Mouse (Mus musculus): ENCODE measurements around the gene Eloa. TPM values are rescaled to one million over a fixed set of nuclear protein-coding genes. Genes with fewer than 3 reads are reported as not detected.

The Eloa gene
- polyA plus RNA-seq, 1 experiment from 2014 or later: 32.5 TPM

DNA sequence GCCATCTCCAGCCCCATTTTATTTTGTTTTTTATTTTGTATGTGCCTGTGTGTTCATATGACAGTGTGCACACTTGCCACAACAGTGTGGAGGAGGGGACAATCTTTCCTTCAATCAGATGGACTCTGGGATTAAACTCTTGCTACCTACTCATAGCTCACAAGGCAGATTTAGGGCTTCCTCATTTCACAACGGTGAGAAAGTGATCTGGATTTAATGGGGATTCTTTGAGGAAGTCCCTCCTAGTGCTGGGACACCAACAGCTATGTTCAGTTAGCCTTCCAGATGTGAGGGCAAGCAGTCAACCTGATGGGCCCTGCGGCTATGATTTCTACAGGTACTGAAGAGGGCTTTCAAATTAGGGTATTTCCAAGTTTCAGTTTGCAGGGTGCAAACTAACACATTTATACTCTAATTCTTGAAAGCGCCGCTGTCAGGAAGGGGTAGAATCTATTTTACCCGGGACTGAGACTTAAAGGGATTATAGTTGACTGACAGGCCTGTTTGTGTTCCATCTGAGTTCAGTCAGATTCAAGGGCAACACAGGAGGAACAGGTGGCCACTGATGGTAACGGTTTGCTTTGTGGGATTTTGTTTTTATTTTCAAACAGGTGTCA is 22.3 kb upstream of the Eloa start:
- Histone ChIP-seq H3K9me3 (ENCODE audit: control insufficient read depth, low read length) (no peaks in the 10 kb centered on the region), H3K4me1 (replicated peaks; ENCODE audit: control insufficient read depth, insufficient read depth, low read length) (no peaks in the 10 kb centered on the region), H3K36me3 (ENCODE audit: control insufficient read depth, insufficient read depth) (peaks cover 15% of the 10 kb centered on the region), H3K27me3 (replicated peaks; ENCODE audit: control insufficient read depth, insufficient read depth, low read length) (no peaks in the 10 kb centered on the region), H3K4me2 (ENCODE audit: low read length) (no peak overlapping the region), H3K9ac (replicated peaks; ENCODE audit: low read depth, low read length) (no peak overlapping the region), H3K27ac (ENCODE audit: low read length) (no peak overlapping the region), H3K4me3 (replicated peaks; ENCODE audit: low read length) (no peak overlapping the region)
- no peak for ATAC-seq
- 76% methylated on average over 6 of the region's 6 CpGs for WGBS

DNA sequence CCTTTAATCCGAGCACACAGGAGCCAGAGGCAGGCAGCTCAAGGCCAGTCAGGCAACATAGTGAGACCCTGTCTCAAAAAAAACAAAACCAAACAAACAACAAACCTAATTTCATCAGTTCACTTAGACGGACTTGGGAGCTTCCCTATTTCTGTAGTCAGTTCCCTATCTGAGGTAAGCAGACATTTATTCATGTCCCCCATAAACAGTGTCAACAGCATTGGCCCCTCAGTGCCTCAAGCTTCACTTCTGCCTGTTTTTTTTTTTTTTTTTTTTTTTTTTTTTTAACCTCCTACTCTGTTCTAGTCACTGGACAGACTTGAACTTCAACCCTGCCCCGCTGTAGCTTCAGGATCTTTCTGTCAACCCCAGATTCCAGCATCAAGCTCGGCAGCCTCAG is 13.5 kb upstream of the Eloa start:
- H3K27me3 ChIP-seq (replicated peaks; ENCODE audit: control insufficient read depth, insufficient read depth, low read length): no peaks in the 10 kb centered on the region
- ATAC-seq: no peak
- no peak overlapping the region for H3K4me2 ChIP-seq (ENCODE audit: low read length)
- H3K9me3 ChIP-seq (ENCODE audit: control insufficient read depth, low read length): no peaks in the 10 kb centered on the region
- H3K4me3 ChIP-seq (replicated peaks; ENCODE audit: low read length): no peak overlapping the region
- no peaks in the 10 kb centered on the region for H3K36me3 ChIP-seq (ENCODE audit: control insufficient read depth, insufficient read depth)
- H3K4me1 ChIP-seq (replicated peaks; ENCODE audit: control insufficient read depth, insufficient read depth, low read length): no peaks in the 10 kb centered on the region
- no peak overlapping the region for H3K27ac ChIP-seq (ENCODE audit: low read length)
- 81% methylated on average over 4 of the region's 4 CpGs for whole genome bisulfite sequencing
- H3K9ac ChIP-seq (replicated peaks; ENCODE audit: low read depth, low read length): no peak overlapping the region

DNA sequence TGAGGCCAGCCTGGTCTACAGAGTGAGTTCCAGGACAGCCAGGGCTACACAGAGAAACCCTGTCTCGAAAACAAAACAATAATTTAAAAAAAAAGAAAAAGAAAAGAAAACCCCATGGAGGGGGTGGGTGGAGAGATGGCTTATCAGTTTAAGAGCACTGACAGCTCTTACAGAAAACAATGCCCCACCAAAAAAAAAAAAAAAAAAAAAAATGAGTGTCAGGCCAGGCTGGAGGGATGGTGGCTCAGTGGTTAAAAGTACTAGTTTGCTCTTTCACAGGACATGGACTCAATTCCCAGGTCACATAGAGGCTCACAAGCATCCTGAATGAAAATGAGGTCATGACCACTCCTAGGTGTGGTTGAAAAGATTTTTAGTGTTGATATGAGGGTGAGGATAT is 11.7 kb upstream of the Eloa start:
- no peaks in the 10 kb centered on the region for H3K27me3 ChIP-seq (replicated peaks; ENCODE audit: control insufficient read depth, insufficient read depth, low read length)
- no peaks in the 10 kb centered on the region for H3K4me1 ChIP-seq (replicated peaks; ENCODE audit: control insufficient read depth, insufficient read depth, low read length)
- no peaks in the 10 kb centered on the region for H3K9me3 ChIP-seq (ENCODE audit: control insufficient read depth, low read length)
- no peak overlapping the region for H3K9ac ChIP-seq (replicated peaks; ENCODE audit: low read depth, low read length)
- 53% methylated on average over 1 of the region's 1 CpGs for WGBS
- no peak overlapping the region for H3K27ac ChIP-seq (ENCODE audit: low read length)
- H3K36me3 ChIP-seq (ENCODE audit: control insufficient read depth, insufficient read depth): no peaks in the 10 kb centered on the region
- no peak overlapping the region for H3K4me2 ChIP-seq (ENCODE audit: low read length)
- ATAC-seq: no peak
- no peak overlapping the region for H3K4me3 ChIP-seq (replicated peaks; ENCODE audit: low read length)

DNA sequence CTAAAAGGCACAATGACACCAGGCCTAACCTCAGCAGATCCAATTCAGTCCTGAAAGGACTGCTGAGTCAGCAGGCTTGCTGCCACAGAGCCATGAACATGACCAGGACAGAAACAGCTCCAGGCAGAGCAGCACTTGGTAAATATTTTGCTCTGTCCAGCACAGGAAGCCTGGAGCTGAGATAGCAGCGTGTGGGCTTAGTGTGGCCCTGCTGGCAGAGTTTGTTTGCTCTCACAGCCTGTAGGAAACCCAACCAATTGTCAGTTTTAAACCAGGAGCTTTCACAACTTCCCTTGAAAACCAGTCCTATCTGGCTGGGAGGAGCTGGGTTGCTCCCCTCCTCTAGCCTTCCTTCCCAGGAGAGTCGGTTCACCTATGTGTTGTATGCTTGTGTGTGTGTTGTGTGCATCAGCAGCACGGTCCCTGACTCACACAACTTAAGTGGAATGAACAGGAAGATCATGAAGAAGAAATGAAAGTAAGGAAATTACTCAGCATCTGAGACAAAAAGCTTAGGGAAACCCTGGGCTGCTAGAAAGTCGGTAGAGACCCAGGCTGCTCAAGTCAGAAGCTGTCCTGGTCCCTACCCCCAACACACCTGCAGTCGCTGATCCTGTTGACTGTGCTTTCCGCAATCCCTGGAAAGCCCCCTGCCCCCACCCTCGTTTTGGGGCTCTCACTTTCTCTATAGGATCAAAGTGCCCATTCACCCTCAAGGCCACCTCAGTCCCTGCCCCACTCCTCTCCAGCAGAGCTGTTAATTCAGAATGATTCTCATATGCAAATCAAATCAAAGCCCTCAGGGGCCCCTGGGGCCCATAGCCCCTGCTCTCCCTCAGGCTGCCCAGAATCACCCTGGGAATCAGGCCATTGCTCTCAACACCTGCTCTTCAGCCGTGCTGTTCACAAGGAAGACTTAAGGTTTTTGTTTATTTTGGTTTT is 9.7 kb upstream of the Eloa start:
- Histone ChIP-seq H3K4me2 (ENCODE audit: low read length) (no peak overlapping the region), H3K36me3 (ENCODE audit: control insufficient read depth, insufficient read depth) (no peaks in the 10 kb centered on the region), H3K4me1 (replicated peaks; ENCODE audit: control insufficient read depth, insufficient read depth, low read length) (no peaks in the 10 kb centered on the region), H3K9ac (replicated peaks; ENCODE audit: low read depth, low read length) (no peak overlapping the region), H3K9me3 (ENCODE audit: control insufficient read depth, low read length) (no peaks in the 10 kb centered on the region), H3K27ac (ENCODE audit: low read length) (no peak overlapping the region), H3K4me3 (replicated peaks; ENCODE audit: low read length) (no peak overlapping the region), H3K27me3 (replicated peaks; ENCODE audit: control insufficient read depth, insufficient read depth, low read length) (no peaks in the 10 kb centered on the region)
- WGBS: 3% methylated on average over 8 of the region's 8 CpGs
- ATAC-seq: no peak

DNA sequence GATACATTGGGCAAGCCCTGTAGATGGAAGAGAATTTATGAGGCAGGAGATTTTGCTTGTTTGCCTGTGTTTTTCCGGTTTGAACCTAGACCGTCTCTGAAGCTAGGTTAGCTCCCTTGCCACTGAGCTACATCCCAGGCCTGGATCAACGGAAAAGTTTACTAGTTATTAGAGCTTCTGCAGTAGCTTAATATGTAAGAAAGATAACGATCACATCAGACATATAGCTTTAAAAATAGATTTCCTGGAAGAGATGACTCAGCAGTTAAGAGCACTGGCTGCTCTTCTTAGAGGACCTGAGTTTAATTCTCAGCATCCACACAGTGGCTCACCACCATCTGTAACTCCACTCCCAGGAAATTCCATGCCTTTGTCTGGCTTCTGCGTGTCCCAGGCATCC is 7.1 kb upstream of the Eloa start:
- Histone ChIP-seq H3K4me1 (replicated peaks; ENCODE audit: control insufficient read depth, insufficient read depth, low read length) (no peaks in the 10 kb centered on the region), H3K4me2 (ENCODE audit: low read length) (no peak overlapping the region), H3K9me3 (ENCODE audit: control insufficient read depth, low read length) (no peaks in the 10 kb centered on the region), H3K27ac (ENCODE audit: low read length) (no peak overlapping the region), H3K36me3 (ENCODE audit: control insufficient read depth, insufficient read depth) (no peaks in the 10 kb centered on the region), H3K9ac (replicated peaks; ENCODE audit: low read depth, low read length) (no peak overlapping the region), H3K27me3 (replicated peaks; ENCODE audit: control insufficient read depth, insufficient read depth, low read length) (no peaks in the 10 kb centered on the region), H3K4me3 (replicated peaks; ENCODE audit: low read length) (no peak overlapping the region)
- ATAC-seq: no peak
- 86% methylated on average over 5 of the region's 5 CpGs for WGBS

DNA sequence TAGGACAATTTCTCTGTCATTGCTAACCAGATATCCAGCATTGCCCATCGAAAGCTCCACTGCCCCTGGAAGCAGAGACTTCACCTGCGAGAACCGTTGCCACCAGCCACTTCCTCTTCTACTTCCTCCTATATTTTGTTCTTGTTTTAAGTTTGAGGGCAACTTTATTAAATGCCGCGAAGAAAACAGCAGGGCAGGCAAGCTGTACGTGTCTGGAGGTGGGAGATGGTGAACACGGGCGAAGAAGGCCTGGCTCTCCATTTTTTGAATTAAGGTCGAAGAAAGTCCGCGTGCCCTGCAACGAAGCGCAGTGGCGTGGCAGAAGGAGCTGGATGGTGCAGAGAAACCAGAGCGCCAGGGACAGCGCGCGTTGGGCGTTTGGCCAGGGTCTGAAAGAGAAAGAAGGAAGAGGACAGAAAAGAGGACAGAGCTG is 6.6 kb upstream of the Eloa start:
- Histone ChIP-seq H3K4me3 (replicated peaks; ENCODE audit: low read length) (no peak overlapping the region), H3K4me1 (replicated peaks; ENCODE audit: control insufficient read depth, insufficient read depth, low read length) (no peaks in the 10 kb centered on the region), H3K36me3 (ENCODE audit: control insufficient read depth, insufficient read depth) (no peaks in the 10 kb centered on the region), H3K27me3 (replicated peaks; ENCODE audit: control insufficient read depth, insufficient read depth, low read length) (no peaks in the 10 kb centered on the region), H3K27ac (ENCODE audit: low read length) (no peak overlapping the region), H3K9ac (replicated peaks; ENCODE audit: low read depth, low read length) (no peak overlapping the region), H3K9me3 (ENCODE audit: control insufficient read depth, low read length) (no peaks in the 10 kb centered on the region), H3K4me2 (ENCODE audit: low read length) (no peak overlapping the region)
- 84% methylated on average over 19 of the region's 19 CpGs for WGBS
- ATAC-seq: no peak

DNA sequence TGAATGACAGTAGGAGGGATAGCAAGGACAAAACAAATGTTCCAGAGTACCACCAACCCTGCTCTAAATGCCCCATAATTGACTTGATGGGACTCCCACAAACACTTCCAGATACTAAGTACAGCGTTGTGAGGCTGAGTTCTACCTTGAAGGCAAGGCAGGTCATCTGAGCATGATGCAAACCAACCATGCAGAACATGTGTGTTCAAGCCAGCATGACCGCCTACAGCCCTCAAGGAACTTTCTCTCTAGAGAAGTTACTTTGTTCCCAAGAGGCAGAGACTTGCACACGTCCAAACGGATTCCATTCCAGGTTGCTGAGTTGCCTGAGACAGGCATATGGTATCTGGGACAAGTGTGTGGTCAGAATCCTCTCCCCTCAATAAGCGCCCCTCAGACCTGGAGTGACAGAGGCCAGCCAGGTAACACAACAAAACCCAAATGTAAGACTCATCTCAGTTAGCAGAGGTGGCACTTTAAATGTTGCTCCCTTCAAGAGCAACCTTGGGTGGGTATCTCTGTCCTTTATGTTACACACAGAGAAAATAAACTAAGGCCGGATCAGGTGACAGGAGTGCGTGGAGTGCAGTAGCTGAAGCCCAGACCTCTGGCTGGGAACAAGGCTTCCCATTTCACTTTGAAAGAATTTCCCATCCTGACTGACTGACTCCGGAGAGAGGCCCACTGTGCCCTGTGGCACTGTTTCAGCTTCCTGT is 6.0 kb upstream of the Eloa start:
- no peaks in the 10 kb centered on the region for H3K36me3 ChIP-seq (ENCODE audit: control insufficient read depth, insufficient read depth)
- no peak overlapping the region for H3K9ac ChIP-seq (replicated peaks; ENCODE audit: low read depth, low read length)
- no peaks in the 10 kb centered on the region for H3K4me1 ChIP-seq (replicated peaks; ENCODE audit: control insufficient read depth, insufficient read depth, low read length)
- H3K9me3 ChIP-seq (ENCODE audit: control insufficient read depth, low read length): no peaks in the 10 kb centered on the region
- WGBS: 86% methylated on average over 8 of the region's 8 CpGs
- ATAC-seq: no peak
- no peak overlapping the region for H3K4me2 ChIP-seq (ENCODE audit: low read length)
- no peaks in the 10 kb centered on the region for H3K27me3 ChIP-seq (replicated peaks; ENCODE audit: control insufficient read depth, insufficient read depth, low read length)
- no peak overlapping the region for H3K4me3 ChIP-seq (replicated peaks; ENCODE audit: low read length)
- H3K27ac ChIP-seq (ENCODE audit: low read length): no peak overlapping the region

DNA sequence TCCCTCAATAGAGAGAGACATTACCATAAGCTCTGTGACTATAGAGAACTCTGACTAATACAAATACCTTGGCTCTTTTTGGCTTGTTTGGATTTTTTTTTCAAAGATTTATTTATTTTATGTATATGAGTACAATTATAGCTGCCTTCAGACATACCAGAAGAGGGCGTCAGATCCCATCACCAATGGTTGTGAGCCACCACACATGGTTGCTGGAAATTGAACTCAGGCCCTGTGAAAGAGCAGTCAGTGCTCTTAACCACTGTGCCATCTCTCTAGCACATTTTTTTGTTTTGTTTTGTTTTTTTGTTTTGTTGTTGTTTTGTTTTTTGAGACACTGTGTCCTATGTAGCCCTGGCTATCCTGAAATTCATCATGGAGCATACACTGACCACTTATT is 3.8 kb upstream of the Eloa start:
- no peaks in the 10 kb centered on the region for H3K27me3 ChIP-seq (replicated peaks; ENCODE audit: control insufficient read depth, insufficient read depth, low read length)
- no peaks in the 10 kb centered on the region for H3K36me3 ChIP-seq (ENCODE audit: control insufficient read depth, insufficient read depth)
- H3K4me1 ChIP-seq (replicated peaks; ENCODE audit: control insufficient read depth, insufficient read depth, low read length): peaks cover 5% of the 10 kb centered on the region
- no peak overlapping the region for H3K27ac ChIP-seq (ENCODE audit: low read length)
- no peak overlapping the region for H3K4me3 ChIP-seq (replicated peaks; ENCODE audit: low read length)
- 96% methylated on average over 1 of the region's 1 CpGs for WGBS
- no peak overlapping the region for H3K9ac ChIP-seq (replicated peaks; ENCODE audit: low read depth, low read length)
- no peak for ATAC-seq
- no peak overlapping the region for H3K4me2 ChIP-seq (ENCODE audit: low read length)
- H3K9me3 ChIP-seq (ENCODE audit: control insufficient read depth, low read length): no peaks in the 10 kb centered on the region

DNA sequence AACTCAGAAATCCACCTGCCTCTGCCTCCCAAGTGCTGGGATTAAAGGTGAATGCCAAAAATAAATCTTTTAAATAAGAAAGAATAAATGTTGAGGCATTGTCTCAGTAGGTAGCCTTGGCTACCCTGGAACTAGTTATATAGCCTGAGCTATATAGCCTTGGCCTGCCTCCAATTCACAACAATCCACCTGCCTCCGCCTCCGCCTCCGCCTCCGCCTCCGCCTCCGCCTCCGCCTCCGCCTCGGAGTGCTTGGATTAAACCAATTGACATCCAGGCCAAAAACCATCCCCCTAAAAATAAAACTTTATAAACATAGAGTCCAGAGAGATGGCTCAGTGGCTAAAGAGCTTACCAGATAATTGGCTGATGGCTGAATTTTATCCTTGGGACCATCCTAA is 1.4 kb upstream of the Eloa start:
- Histone ChIP-seq H3K27me3 (replicated peaks; ENCODE audit: control insufficient read depth, insufficient read depth, low read length) (no peaks in the 10 kb centered on the region), H3K4me2 (ENCODE audit: low read length) (no peak overlapping the region), H3K9ac (replicated peaks; ENCODE audit: low read depth, low read length) (no peak overlapping the region), H3K27ac (ENCODE audit: low read length) (no peak overlapping the region), H3K9me3 (ENCODE audit: control insufficient read depth, low read length) (no peaks in the 10 kb centered on the region), H3K4me1 (replicated peaks; ENCODE audit: control insufficient read depth, insufficient read depth, low read length) (peaks cover 14% of the 10 kb centered on the region), H3K36me3 (ENCODE audit: control insufficient read depth, insufficient read depth) (no peaks in the 10 kb centered on the region), H3K4me3 (replicated peaks; ENCODE audit: low read length) (no peak overlapping the region)
- no peak for ATAC-seq
- 97% methylated on average over 9 of the region's 9 CpGs for WGBS
